Mouse (Mus musculus) cerebellum, adult 9-11 months (tissue): ENCODE data around the gene Nol10.
A peak's percentile ranks its signal among the peaks of the same experiment; 100 is the strongest.

Source experiments
- DNase-seq: peaks from one replicate; pipeline ENCODE4 v3.0.0; 2022

The Nol10 gene

DNA sequence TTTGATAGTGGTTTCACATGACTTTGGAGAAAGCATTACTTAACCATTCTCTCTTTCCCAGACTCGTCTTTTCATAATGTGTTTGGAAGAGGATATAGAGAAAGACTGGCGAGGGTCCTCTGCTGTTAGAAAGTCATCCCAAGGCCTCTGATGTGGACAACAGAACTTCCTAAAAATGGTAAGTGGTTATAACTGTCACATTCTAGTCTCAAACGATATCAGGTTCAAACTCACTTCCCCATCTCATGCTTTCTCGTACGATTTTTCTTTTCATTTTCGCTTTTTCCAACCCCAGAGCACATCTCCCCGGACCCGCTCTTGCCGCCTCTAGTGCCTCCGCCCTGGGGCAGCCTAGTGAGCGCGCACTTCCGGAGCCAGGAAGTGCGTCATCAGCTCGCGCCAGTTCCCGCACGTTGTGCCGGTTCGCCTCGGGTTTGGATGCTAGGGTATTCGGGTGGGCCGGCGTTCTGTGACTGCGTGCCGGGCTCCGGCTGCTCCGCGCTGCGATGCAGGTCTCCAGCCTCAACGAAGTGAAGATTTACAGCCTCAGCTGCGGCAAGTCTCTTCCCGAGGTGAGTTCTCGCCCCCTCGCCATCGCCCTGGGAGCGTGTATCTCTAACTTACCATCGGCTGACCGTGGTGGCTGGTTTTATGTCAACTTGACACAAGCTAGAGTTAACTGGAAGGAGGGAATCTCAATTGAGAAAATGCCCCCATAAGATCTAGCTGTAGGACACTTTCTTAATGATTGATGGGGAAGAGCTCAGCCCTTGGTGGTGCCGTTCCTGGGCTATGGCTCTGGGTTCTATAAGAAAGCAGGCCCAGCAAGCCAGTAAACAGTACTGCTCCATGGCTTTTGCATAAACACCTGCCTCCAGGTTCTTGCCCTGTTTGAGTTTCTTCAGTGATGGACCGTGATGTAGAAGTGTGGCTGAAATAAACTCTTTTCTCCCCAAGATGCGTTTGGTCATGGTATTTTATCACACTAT is at the start of gene Nol10:
Gene Nol10, plus strand, starts transcription at position 411 of the 989 bp plus-strand sequence.
- peak; percentile 87 for DNase-seq

DNA sequence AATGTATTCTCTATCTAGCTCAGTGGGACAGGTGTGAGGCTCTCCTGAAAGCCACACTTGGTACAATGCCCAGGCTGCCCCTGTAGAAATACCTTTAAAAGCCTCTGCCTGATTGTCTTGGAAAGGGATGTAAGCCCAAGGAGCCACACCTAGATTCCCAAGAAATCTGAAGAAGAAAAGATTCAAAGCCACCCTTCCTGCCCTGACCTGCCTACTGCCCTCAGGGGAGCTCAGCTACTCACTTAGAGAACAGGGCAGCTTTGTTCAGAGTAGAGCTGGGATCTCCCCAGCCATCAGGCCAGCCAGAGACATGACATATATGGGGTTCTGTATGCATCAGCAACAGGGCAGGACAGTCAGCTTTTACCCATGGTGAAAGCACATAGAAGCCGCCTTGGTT is 48.4 kb upstream of the Nol10 start:
- no peak for DNase-seq

DNA sequence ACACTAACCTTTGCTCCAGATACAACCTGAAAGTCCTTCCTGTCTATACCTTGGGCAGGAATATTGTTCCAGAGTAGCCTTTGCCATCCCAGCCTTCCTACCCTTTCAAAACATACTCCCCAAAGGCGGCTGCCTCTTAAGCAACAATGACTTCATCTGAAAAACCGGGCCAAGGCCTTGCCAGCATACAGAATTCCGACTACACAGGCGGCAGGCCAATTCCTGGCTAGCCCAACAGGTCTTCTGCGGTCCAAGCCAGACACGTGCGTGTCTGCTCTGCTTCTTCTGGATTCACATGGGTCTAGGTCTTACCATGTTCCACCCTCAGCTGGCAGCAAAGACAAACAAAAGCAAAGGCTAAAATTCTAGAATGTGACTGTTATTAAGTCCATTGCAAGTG is 42.8 kb upstream of the Nol10 start:
- DNase-seq, result no peak

- DNase-seq, result no peak
Measured at GRCm38 (mm10) chr12:17308246-17308645, 40.0 kb upstream of the Nol10 start.

GRCm38 (mm10) chr12:17310852-17311839 is 37.1 kb upstream of the Nol10 start:
- DNase-seq, result no peak

GRCm38 (mm10) chr12:17316096-17316495 is 32.2 kb upstream of the Nol10 start:
- no peak for DNase-seq

DNA sequence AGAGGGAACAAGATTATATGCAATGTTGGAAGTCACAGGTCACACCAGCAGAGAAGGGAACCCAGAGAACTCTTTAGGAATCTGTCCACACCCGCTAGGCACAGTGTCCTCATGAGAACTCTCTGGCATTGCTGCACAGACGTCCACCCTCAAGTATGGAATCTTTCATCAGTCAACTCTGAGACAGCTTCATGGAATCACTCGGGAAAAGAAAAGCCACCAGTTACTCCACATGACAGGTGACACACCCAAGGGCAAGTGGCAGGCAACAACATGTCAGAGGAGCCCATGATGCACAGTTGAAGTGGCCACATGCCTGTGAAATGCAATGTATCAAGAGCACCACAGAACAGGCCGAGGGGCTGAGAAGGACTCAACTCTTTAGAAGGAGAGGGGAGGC is 30.3 kb upstream of the Nol10 start:
- no peak for DNase-seq

- DNase-seq, result no peak
Measured at GRCm38 (mm10) chr12:17318453-17318852, 29.8 kb upstream of the Nol10 start.

GRCm38 (mm10) chr12:17324549-17325470 is 23.4 kb upstream of the Nol10 start:
- no peak for DNase-seq

GRCm38 (mm10) chr12:17329259-17329658 is 19.0 kb upstream of the Nol10 start, which contains the start of gene Atp6v1c2:
Gene Atp6v1c2 (minus strand): TSS chr12:17329359.
- no peak for DNase-seq

DNA sequence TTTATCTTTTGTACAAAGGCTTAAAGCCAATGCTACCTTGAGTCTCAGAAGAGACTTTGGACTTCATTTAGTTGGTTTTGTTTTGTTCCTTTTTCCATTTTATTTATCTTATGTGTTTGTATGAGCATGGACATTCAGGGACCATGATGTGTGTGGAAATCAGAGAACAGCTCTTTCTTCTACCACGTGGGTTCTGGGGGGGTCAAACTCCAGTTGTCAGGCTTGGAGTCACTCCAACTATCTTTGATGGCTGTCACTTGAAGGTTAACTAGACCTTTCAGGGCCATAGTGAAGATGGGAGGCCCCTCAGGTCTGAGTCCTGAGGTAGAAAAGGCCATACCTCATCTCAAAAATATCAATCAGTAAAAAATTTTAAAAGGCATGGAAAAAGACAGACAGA is 14.8 kb upstream of the Nol10 start:
- DNase-seq, result no peak

- no peak for DNase-seq
Measured at GRCm38 (mm10) chr12:17338338-17338737, 9.9 kb upstream of the Nol10 start.

GRCm38 (mm10) chr12:17339114-17339905 is 8.9 kb upstream of the Nol10 start:
- no peak for DNase-seq

DNA sequence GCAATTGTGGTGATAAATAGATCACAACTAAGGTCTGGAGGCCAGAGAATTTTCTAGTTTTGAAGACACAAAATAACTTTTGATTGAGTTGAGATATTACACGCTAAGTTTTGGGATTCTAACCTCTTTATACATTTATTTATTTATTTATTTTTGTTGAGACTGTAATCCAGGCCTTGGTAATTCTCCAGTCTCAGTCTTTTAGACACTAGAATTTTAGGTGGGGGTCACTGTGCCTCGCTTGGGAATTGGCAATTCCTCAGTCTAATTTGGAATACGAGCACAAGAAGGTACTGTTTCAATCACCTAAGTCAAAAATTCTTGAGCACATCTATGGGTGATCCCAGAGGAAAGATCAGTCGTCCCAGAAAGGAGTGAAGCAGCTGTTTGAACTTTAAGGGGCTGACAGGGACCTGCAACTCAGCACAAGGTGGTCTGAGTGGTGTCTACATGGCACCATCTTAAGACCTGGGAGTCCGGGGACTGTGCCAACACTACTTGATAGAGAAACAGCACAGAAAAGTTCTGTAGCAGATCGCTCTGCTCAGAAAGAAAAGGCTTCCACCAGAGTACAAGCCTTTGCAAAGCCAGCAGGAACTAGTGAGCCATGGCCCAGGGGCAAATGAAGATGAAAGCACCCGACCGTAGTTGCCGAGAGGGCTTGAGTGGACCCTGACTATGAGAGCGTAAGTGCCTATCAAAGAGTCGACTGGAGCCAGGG is 771 bp upstream of the Nol10 start:
- peak; percentile 36 for DNase-seq

- DNase-seq, result no peak
Measured at GRCm38 (mm10) chr12:17350106-17350505, 1.8 kb downstream of the Nol10 start.

DNA sequence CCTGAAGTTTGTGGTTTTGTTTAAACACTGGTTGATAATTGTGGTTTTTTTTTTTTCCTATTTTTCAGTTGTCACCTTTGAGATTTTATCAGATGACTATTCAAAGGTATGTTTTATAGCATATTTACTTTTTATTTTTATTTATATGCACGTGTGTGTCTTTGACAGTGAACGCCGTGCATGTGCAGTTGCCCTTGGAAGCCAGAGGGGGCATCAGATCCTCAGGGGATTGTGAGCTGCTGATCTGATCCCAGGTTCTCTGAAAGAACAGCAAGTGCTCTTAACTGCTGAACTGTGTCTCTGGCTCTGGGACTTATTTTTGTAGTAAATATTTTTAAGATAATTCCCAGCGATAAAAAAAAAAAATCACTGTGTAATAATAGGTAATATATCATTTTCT is 8.6 kb downstream of the Nol10 start:
- DNase-seq, result no peak

DNA sequence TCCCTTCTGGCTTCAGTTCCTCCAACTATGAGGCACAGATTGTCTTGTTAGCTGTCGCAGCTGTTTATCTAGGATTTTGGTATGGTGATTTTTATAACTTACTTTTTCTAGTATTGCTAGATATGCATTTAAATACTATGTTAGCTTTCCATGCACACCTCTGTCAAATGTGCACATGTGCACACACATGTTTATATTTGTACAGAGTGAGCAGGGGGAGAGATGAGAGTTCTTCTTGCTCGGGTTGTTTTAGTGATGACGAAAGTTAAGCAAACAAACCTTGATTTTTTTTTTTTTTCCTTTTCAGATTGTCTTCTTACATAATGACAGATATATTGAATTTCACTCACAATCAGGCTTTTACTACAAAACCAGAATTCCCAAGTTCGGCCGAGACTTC is 9.5 kb downstream of the Nol10 start:
- DNase-seq, result no peak

DNA sequence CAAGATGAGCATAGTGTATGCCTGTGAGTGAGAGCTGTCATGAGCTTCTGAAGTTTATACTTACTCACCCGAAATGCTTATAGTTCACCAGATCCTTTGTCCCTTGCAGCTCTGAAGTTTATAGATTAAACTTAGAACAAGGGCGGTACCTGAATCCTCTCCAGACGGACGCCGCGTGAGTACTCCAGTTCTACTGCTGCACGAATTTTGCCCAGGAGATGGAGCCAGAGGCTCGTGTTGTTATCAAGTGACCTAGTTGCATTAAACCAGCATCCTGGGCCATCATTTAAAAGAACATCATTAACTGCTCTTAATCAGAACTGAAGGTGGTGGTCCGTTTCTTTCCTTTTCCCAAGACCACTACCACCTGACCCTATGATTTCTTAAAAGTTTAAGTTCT is 10.7 kb downstream of the Nol10 start:
- DNase-seq, result no peak

GRCm38 (mm10) chr12:17360104-17360503 is 11.8 kb downstream of the Nol10 start:
- no peak for DNase-seq

GRCm38 (mm10) chr12:17360650-17361049 is 12.4 kb downstream of the Nol10 start:
- no peak for DNase-seq

DNA sequence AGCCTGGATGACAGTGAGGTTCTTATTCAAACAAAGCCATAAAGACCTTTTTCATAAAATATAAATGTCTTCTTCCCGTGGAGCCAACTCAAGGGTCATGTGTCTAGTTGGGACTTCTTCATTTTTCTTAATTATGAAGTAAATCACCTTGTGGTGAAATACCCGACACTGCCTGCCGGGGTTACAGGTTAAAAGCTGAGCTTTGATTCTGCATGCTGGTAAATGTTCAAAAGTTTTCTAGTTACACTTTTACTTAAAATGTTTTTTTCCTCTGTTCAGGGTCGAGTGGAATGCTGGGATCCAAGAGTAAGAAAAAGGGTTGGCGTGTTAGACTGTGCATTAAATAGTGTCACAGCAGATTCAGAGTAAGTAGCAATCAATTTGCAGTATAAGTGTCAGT is 14.1 kb downstream of the Nol10 start:
- DNase-seq, result no peak
